Mouse (Mus musculus): ENCODE results near the gene Mast3.

The Mast3 gene

DNA sequence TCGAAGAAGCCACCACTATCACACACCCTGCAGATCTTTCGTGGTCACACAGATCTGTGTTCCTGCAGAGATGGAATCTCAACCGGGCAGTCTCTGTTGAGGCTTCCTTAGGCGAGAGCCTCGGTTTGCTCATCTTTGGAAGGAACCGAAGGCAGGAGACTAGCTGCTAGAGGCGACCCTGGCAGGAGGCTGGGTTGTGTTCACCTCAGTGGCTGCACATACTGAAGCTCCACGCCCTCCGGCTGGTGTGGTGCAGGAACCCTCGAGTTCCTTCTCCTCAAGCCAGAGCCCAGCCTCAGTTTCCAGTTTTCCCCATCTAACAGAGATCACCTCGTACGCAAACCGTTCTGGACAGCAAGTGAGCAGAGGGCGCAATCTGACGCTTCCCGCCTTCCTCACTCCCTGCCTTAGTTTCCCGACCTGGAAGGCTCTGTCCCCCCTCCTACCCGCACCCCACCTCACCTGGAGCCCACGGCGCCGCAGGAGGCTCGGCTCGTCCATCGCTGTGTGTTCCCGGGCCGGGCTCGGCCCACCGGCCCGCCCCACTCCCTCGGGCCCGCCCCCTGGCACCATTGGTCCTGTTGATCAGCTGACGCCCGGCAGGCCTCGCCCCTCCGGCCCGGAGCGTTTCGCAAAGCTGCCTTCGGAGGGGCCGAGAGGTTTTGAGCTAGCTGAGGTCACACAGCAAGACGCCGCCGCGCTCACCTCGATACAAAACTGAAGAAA, at the start of gene Mast3:
Gene Mast3, minus strand, starts transcription at position 574 of the 726 bp plus-strand sequence.
- DNase-seq (ENCODE audit: low read depth, low spot score), result peak; percentile 88
- H3K27me3 ChIP-seq (ENCODE audit: control insufficient read depth, insufficient read depth, low read length, poor library complexity, severe bottlenecking), result no peaks in the 10 kb centered on the region
- no peaks in the 10 kb centered on the region for H3K36me3 ChIP-seq (ENCODE audit: control insufficient read depth, insufficient read depth, low read length, poor library complexity, severe bottlenecking)

- Histone ChIP-seq H3K27me3 (ENCODE audit: control insufficient read depth, insufficient read depth, low read length, poor library complexity, severe bottlenecking) (no peaks in the 10 kb centered on the region), H3K36me3 (ENCODE audit: control insufficient read depth, insufficient read depth, low read length, poor library complexity, severe bottlenecking) (no peaks in the 10 kb centered on the region)
- DNase-seq (ENCODE audit: low read depth, low spot score), result peak; percentile 81
Measured at GRCm38 (mm10) chr8:70853863-70854262, 49.0 kb upstream of the Mast3 start.

DNA sequence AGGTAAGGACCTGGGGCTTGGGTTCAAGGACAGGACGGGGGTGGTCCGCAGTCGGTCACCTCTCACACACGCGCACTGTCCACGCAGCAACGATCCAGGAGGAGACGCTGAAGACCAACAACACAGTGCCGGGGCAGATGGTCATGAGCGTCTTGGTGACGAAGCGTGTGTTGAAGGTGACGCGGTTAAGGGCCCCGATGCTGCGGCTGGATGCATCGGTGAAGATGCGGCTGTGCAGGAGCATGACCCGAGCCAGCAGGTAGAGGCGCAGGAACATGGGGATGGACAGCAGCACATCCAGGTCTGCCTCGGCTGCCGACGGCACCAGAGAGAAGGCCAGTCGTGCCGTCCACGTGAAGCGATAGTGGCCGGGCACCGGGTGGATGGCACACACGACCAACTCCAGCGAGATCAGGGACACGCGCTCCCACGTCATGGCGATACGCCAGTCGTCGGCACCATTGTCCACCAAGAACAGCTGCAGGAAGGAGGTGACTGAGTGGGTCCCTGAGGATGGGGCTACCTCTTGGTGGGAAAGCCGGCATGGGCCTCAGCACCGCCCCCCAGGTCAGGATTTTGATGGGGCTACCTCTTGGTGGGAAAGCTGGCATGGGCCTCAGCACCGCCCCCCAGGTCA, 47.9 kb upstream of the Mast3 start:
- H3K36me3 ChIP-seq (ENCODE audit: control insufficient read depth, insufficient read depth, low read length, poor library complexity, severe bottlenecking), result no peaks in the 10 kb centered on the region
- DNase-seq (ENCODE audit: low read depth, low spot score), result no peak
- no peaks in the 10 kb centered on the region for H3K27me3 ChIP-seq (ENCODE audit: control insufficient read depth, insufficient read depth, low read length, poor library complexity, severe bottlenecking)

DNA sequence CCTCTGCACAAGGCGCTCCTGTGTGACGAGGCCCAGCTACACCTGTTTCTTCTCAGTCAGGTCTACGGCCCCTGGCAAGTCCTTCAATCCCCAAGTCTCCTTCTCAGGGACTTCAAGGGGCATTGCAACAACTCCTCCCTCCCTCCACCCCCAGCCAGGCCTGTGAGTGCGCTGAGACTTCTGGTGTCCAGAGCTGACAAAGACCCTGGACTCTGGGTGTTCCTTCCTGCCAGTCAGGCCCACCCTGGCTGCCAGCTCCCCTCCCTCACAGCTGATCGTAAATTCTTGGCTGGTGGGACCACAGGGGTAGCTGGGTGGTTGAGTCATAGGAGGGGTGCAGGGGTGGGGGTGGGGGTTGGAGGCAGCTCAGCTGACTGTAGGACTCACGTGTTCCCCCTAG, 47.0 kb upstream of the Mast3 start:
- DNase-seq (ENCODE audit: low read depth, low spot score), result no peak
- H3K27me3 ChIP-seq (ENCODE audit: control insufficient read depth, insufficient read depth, low read length, poor library complexity, severe bottlenecking), result no peaks in the 10 kb centered on the region
- H3K36me3 ChIP-seq (ENCODE audit: control insufficient read depth, insufficient read depth, low read length, poor library complexity, severe bottlenecking), result no peaks in the 10 kb centered on the region

- no peak for DNase-seq (ENCODE audit: low read depth, low spot score)
- H3K36me3 ChIP-seq (ENCODE audit: control insufficient read depth, insufficient read depth, low read length, poor library complexity, severe bottlenecking), result no peaks in the 10 kb centered on the region
- H3K27me3 ChIP-seq (ENCODE audit: control insufficient read depth, insufficient read depth, low read length, poor library complexity, severe bottlenecking), result no peaks in the 10 kb centered on the region
Measured at GRCm38 (mm10) chr8:70850947-70851346, 46.1 kb upstream of the Mast3 start.

GRCm38 (mm10) chr8:70850132-70850845, 45.4 kb upstream of the Mast3 start:
- no peaks in the 10 kb centered on the region for H3K36me3 ChIP-seq (ENCODE audit: control insufficient read depth, insufficient read depth, low read length, poor library complexity, severe bottlenecking)

GRCm38 (mm10) chr8:70849333-70849990, 44.6 kb upstream of the Mast3 start:
- Histone ChIP-seq H3K36me3 (ENCODE audit: control insufficient read depth, insufficient read depth, low read length, poor library complexity, severe bottlenecking) (no peaks in the 10 kb centered on the region), H3K27me3 (ENCODE audit: control insufficient read depth, insufficient read depth, low read length, poor library complexity, severe bottlenecking) (no peaks in the 10 kb centered on the region)
- DNase-seq (ENCODE audit: low read depth, low spot score), result no peak

More at GRCm38 (mm10) chr8:70850132-70850845, 45.4 kb upstream of the Mast3 start:
- no peak for DNase-seq (ENCODE audit: low read depth, low spot score)
- H3K27me3 ChIP-seq (ENCODE audit: control insufficient read depth, insufficient read depth, low read length, poor library complexity, severe bottlenecking), result no peaks in the 10 kb centered on the region

DNA sequence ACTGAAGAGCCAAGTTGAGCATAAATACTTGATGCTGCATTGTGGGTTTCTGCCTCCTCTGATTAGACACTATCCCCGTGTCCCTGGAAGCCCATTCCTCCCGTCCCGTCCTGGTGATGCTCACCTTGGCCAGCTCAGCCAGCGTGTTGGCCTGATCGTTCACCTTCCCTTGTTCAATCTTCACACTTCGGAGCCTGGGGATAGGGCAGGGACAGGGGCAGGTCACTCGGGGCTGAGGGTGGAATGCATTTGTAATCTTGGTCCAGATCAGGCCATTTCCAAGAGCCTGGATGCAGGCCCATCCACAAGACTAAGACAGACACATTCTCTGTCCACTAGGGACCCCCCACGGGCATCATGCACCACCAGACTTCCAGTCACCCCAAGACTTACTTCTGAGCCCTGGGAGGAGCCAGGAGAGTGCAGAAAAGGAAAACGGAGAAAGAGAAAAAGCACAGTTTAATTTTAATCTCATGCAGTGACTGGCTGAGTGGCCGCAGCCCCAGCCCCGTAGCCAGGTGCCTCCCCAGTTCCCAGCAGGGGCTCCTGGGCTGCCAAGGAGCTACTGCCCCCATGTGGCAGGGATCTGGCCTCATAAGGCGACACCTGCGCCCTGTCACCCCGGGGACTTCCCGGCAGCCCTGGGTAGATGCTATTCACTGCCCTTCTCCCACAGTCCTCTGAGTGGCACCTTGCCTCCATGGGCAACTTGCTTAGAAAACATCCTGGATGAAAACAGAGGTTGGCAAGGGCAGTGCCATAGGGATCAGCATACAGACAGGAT, 41.7 kb upstream of the Mast3 start:
- DNase-seq (ENCODE audit: low read depth, low spot score), result peak; percentile 72
- no peaks in the 10 kb centered on the region for H3K27me3 ChIP-seq (ENCODE audit: control insufficient read depth, insufficient read depth, low read length, poor library complexity, severe bottlenecking)
- H3K36me3 ChIP-seq (ENCODE audit: control insufficient read depth, insufficient read depth, low read length, poor library complexity, severe bottlenecking), result no peaks in the 10 kb centered on the region

GRCm38 (mm10) chr8:70845108-70845507, 40.3 kb upstream of the Mast3 start:
- H3K36me3 ChIP-seq (ENCODE audit: control insufficient read depth, insufficient read depth, low read length, poor library complexity, severe bottlenecking), result no peaks in the 10 kb centered on the region
- no peak for DNase-seq (ENCODE audit: low read depth, low spot score)
- H3K27me3 ChIP-seq (ENCODE audit: control insufficient read depth, insufficient read depth, low read length, poor library complexity, severe bottlenecking), result no peaks in the 10 kb centered on the region

GRCm38 (mm10) chr8:70844523-70844922, 39.7 kb upstream of the Mast3 start:
- Histone ChIP-seq H3K36me3 (ENCODE audit: control insufficient read depth, insufficient read depth, low read length, poor library complexity, severe bottlenecking) (no peaks in the 10 kb centered on the region), H3K27me3 (ENCODE audit: control insufficient read depth, insufficient read depth, low read length, poor library complexity, severe bottlenecking) (no peaks in the 10 kb centered on the region)
- peak; percentile 93 for DNase-seq (ENCODE audit: low read depth, low spot score)

DNA sequence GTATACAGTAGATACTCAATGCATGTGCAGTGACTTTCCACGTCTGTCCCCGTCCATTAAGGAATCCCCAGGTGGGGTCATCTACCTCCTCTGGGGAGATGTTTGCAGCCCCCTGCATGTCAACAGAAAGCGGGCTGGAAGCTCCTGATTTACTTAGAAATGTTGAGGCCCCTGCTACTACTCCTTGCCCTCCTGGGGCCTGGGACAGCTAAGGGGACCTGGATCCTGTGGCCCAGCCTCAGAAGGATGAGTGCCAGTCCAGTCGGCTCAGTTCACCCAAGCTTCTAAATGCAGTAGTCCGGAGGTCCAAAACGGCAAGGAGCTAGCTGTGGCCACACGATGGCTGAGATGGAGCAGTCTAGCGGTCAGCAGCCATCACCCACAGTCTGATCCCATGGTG, 39.1 kb upstream of the Mast3 start:
- no peak for DNase-seq (ENCODE audit: low read depth, low spot score)
- no peaks in the 10 kb centered on the region for H3K27me3 ChIP-seq (ENCODE audit: control insufficient read depth, insufficient read depth, low read length, poor library complexity, severe bottlenecking)
- H3K36me3 ChIP-seq (ENCODE audit: control insufficient read depth, insufficient read depth, low read length, poor library complexity, severe bottlenecking), result no peaks in the 10 kb centered on the region

DNA sequence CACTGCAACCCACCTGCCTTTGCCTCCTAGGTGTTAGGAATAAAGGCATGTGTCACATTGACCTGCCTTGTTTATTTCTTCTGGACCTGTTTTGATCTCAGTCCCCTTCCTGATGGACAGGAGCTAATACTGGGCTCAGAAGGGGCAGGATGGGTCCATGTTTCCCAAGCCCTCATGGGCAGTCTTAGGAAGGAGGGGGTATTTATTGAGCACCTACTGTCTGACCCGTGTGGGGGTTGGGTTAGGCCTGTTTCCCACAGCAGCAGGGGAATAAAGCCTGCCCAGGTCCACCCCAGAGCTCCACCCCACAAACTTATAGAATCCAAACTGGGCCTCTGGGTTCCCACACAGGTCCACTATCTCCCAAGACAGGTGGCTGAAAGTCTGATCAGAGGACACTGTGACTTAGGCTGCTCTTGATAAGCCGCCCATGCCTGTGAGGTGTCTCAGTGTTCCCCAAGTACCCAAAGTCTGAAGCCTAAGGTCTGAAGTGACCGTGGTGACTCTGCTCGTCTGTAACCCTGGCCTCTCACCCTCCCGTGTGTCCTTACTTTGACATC, 38.4 kb upstream of the Mast3 start:
- DNase-seq (ENCODE audit: low read depth, low spot score), result no peak
- H3K36me3 ChIP-seq (ENCODE audit: control insufficient read depth, insufficient read depth, low read length, poor library complexity, severe bottlenecking), result no peaks in the 10 kb centered on the region
- H3K27me3 ChIP-seq (ENCODE audit: control insufficient read depth, insufficient read depth, low read length, poor library complexity, severe bottlenecking), result no peaks in the 10 kb centered on the region

GRCm38 (mm10) chr8:70842484-70842883, 37.6 kb upstream of the Mast3 start:
- Histone ChIP-seq H3K27me3 (ENCODE audit: control insufficient read depth, insufficient read depth, low read length, poor library complexity, severe bottlenecking) (no peaks in the 10 kb centered on the region), H3K36me3 (ENCODE audit: control insufficient read depth, insufficient read depth, low read length, poor library complexity, severe bottlenecking) (no peaks in the 10 kb centered on the region)
- DNase-seq (ENCODE audit: low read depth, low spot score), result no peak

Data from splenic B cell, adult 2 months (primary cell).